Mouse (Mus musculus) A20 (cell line): Measurements from ENCODE around the gene Rflnb.

Experiments
- DNase-seq: peaks from one replicate; pipeline ENCODE4 v3.0.0-alpha.2; 2011; ENCODE audit warnings: low read depth, low spot score

The Rflnb gene

GRCm38 (mm10) chr11:76027139-76028071 lies at the start of gene Rflnb:
Rflnb (minus strand) TSS chr11:76027782.
- DNase-seq, result peak; percentile 73

GRCm38 (mm10) chr11:76077341-76077740 lies 49.8 kb upstream of the Rflnb start:
- DNase-seq, result no peak

GRCm38 (mm10) chr11:76074296-76075093 lies 46.9 kb upstream of the Rflnb start:
- no peak for DNase-seq

GRCm38 (mm10) chr11:76069816-76070215 lies 42.2 kb upstream of the Rflnb start:
- DNase-seq, result no peak

- DNase-seq, result peak; percentile 50
Observed at GRCm38 (mm10) chr11:76066563-76067156, 39.1 kb upstream of the Rflnb start.

GRCm38 (mm10) chr11:76065521-76066095 lies 38.0 kb upstream of the Rflnb start:
- DNase-seq, result no peak

GRCm38 (mm10) chr11:76064411-76064810 lies 36.8 kb upstream of the Rflnb start:
- DNase-seq, result peak; percentile 21

- no peak for DNase-seq
Observed at GRCm38 (mm10) chr11:76060906-76061305, 33.3 kb upstream of the Rflnb start.

- DNase-seq, result no peak
Observed at GRCm38 (mm10) chr11:76059971-76060370, 32.4 kb upstream of the Rflnb start.

- peak; percentile 42 for DNase-seq
Observed at GRCm38 (mm10) chr11:76056487-76056886, 28.9 kb upstream of the Rflnb start.

GRCm38 (mm10) chr11:76052496-76052895 lies 24.9 kb upstream of the Rflnb start:
- no peak for DNase-seq

GRCm38 (mm10) chr11:76050967-76051512 lies 23.5 kb upstream of the Rflnb start:
- no peak for DNase-seq

GRCm38 (mm10) chr11:76050509-76050908 lies 22.9 kb upstream of the Rflnb start:
- DNase-seq, result no peak

- no peak for DNase-seq
Observed at GRCm38 (mm10) chr11:76045367-76045766, 17.8 kb upstream of the Rflnb start.

- DNase-seq, result no peak
Observed at GRCm38 (mm10) chr11:76044468-76044867, 16.9 kb upstream of the Rflnb start.

GRCm38 (mm10) chr11:76042882-76043281 lies 15.3 kb upstream of the Rflnb start:
- no peak for DNase-seq

GRCm38 (mm10) chr11:76042041-76042638 lies 14.6 kb upstream of the Rflnb start:
- DNase-seq, result no peak

- no peak for DNase-seq
Observed at GRCm38 (mm10) chr11:76040761-76041376, 13.3 kb upstream of the Rflnb start.

- no peak for DNase-seq
Observed at GRCm38 (mm10) chr11:76040106-76040505, 12.5 kb upstream of the Rflnb start.

GRCm38 (mm10) chr11:76039271-76040053 lies 11.9 kb upstream of the Rflnb start:
- DNase-seq, result no peak
